Mouse (Mus musculus) intestine, embryonic 15.5 days (tissue): Measurements from ENCODE around the gene Zfp791. TPM values are rescaled to one million over a fixed set of nuclear protein-coding genes. Genes with fewer than 3 reads are reported as not detected.

Source experiments
- ATAC-seq: fragments of 200-750 bp; cut with Nextera tagmentation; 2 replicates; pipeline ENCODE4 v1.8.0; 2017; ENCODE audit warnings: moderate TSS enrichment, moderate library complexity
- H3K27ac ChIP-seq: fragments of 300-500 bp; sonication (generic); 2 replicates; pipeline ENCODE4 v1.5.1; 2015; ENCODE audit warnings: mild to moderate bottlenecking, inconsistent platforms
- H3K27me3 ChIP-seq: fragments of 300-500 bp; sonication (generic); replicated peaks from 2 replicates; pipeline ENCODE4 v1.6.1; 2015; ENCODE audit warnings: inconsistent platforms
- H3K36me3 ChIP-seq: fragments of 300-500 bp; sonication (generic); 2 replicates; pipeline ENCODE4 v1.6.1; 2015; ENCODE audit warnings: inconsistent platforms
- H3K4me1 ChIP-seq: fragments of 300-500 bp; sonication (generic); replicated peaks from 2 replicates; pipeline ENCODE4 v1.6.1; 2015; ENCODE audit warnings: inconsistent platforms
- H3K4me2 ChIP-seq: fragments of 300-500 bp; sonication (generic); replicated peaks from 2 replicates; pipeline ENCODE4 v1.6.1; 2015; ENCODE audit warnings: mild to moderate bottlenecking, inconsistent platforms
- H3K4me3 ChIP-seq: fragments of 300-500 bp; sonication (generic); replicated peaks from 2 replicates; pipeline ENCODE4 v1.5.1; 2015; ENCODE audit warnings: inconsistent platforms
- H3K9ac ChIP-seq: fragments of 300-500 bp; sonication (generic); 2 replicates; pipeline ENCODE4 v1.6.1; 2015; ENCODE audit warnings: inconsistent platforms
- H3K9me3 ChIP-seq: fragments of 300-500 bp; sonication (generic); 2 replicates; pipeline ENCODE4 v1.6.1; 2016; ENCODE audit warnings: inconsistent platforms
- WGBS: fragments of 180-500 bp; shearing (Covaris S2); methylation state at CpG from one replicate; pipeline ENCODE4 v1.1.7; 2015; 5-methylcytosine and 5-hydroxymethylcytosine counted together
- polyA plus RNA-seq: library from polyadenylated mRNA; unstranded; fragments of >200 nt; fragmentation: Nextera tagmentation; extraction: Ambion mirVana; gene quantifications from 2 replicates; pipeline ENCODE4 v1.2.1, GENCODE M21; 2015

Gene Zfp791
- polyA plus RNA-seq, 1 experiment from 2014 or later: 2.7 TPM

DNA sequence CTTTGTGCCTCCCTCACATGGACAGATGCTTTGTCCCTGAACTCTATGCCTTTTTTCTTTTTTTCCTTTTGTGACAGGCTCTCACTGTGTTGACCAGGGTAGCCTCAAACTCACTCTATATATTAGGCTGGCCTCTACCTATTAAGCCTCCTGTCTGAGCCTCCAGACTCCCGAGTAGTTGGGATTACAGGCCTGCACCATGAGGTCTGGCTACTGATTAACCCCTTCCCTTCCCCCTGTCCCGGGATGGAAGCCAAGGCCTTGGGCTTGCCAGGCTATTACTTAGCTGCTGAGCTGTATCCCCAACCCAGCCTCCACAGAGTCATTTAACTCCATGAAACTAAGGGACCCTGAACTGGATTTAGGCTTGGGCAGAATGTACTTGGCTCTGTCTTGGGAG lies 57.7 kb downstream of the Zfp791 start:
- WGBS: 18% methylated on average over 2 of the region's 2 CpGs
- H3K27ac ChIP-seq: no peak overlapping the region
- H3K36me3 ChIP-seq: no peaks in the 10 kb centered on the region
- no peak overlapping the region for H3K4me2 ChIP-seq
- no peaks in the 10 kb centered on the region for H3K27me3 ChIP-seq
- 0 out of 2 replicates have a peak, but pooled peaks cover 11% of the 10 kb centered on the region for H3K4me1 ChIP-seq
- no peak overlapping the region for H3K9ac ChIP-seq
- H3K4me3 ChIP-seq: no peak overlapping the region
- ATAC-seq: peak; percentile 48
- H3K9me3 ChIP-seq: no peaks in the 10 kb centered on the region

DNA sequence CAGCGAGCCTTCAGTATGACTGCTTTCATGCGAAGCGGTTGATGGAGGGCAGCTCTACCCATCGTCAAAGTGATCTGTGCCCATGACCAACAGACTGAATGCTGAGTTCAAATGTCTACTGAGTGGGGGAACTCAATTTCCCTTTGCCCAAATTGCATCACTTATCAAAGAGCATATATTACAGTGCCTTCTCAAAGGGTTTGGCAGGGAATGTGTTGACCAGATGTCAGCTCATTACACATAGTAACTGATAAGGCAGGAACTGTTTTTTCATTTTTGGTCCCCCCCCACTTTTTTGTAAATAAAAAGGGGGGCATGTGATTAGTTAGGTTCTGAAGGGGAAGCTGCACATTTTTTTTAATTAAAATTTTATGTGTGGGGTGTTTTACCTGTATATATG lies 60.3 kb downstream of the Zfp791 start:
- no peak for ATAC-seq
- Histone ChIP-seq H3K27ac (no peak overlapping the region), H3K4me3 (no peak overlapping the region), H3K4me2 (no peak overlapping the region), H3K4me1 (0 out of 2 replicates have a peak, but pooled peaks cover 11% of the 10 kb centered on the region), H3K27me3 (no peaks in the 10 kb centered on the region), H3K9me3 (no peaks in the 10 kb centered on the region), H3K36me3 (no peaks in the 10 kb centered on the region), H3K9ac (no peak overlapping the region)
- WGBS: 97% methylated on average over 4 of the region's 4 CpGs

DNA sequence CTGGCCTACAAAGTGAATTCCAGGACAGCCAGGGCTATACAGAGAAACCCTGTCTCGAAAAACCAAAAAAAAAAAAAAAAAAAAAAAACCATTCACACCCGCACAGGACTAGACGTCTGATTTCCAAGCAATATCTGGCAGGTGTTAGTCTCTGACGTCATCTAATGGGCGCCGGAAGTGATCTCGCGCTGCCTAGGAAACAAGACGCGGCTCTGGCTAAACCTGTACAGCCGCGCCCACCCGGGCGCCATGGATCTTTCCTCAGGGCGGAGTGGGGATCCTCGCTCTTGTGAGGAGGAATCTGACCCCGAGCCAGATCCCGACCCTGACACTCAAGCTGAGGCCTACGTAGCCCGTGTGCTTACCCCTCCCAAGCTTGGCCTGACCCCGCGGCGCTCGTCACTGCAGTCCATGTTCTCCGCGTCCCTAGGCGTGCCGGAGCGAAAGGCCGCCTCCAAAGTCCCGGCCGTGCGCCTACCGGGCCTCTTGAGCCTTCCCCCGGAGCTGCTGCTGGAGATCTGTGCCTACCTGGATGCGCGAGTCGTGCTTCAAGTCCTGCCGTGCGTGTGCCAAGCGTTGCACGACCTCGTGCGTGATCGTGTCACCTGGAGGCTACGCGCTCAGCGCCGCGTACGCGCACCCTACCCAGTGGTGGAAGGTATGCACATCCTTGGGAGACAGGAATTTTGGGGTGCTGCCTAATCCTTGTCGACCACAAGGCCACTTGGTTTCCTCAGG lies 62.8 kb downstream of the Zfp791 start, which contains the start of gene Fbxw9:
TSS of gene Fbxw9 (plus strand) at position 177 of the 738 bp plus-strand sequence.
- H3K4me2 ChIP-seq: peak within 1 kb of the TSS; percentile 94
- peak within 1 kb of the TSS; percentile 67 for H3K9ac ChIP-seq
- peak within 1 kb of the TSS; percentile 34; the same call in 1 of the 2 replicates for H3K27ac ChIP-seq
- 0 out of 2 replicates have a peak, but pooled peaks cover 11% of the 10 kb centered on the region for H3K4me1 ChIP-seq
- peak; percentile 95 for ATAC-seq
- no peaks in the 10 kb centered on the region for H3K27me3 ChIP-seq
- under 1% methylated on average over 53 of the region's 53 CpGs for WGBS
- peaks cover 13% of the 10 kb centered on the region for H3K36me3 ChIP-seq
- H3K4me3 ChIP-seq: peak within 1 kb of the TSS; percentile 83
- no peaks in the 10 kb centered on the region for H3K9me3 ChIP-seq

Other genes starting within 250 kb of the Zfp791 start
- gene Gcdh, start 229.2 kb downstream of the Zfp791 start, polyA plus RNA-seq: 42.8 and 49.2 TPM in 2 replicates
- gene Klf1, start 221.2 kb downstream of the Zfp791 start, polyA plus RNA-seq: 6.4 and 7.7 TPM in 2 replicates
- 8.7 and 10.2 TPM in 2 replicates for gene Dnase2a, start 214.5 kb downstream of the Zfp791 start, polyA plus RNA-seq
- 1.6 TPM in 2 replicates for gene Mast1, start 185.7 kb downstream of the Zfp791 start, polyA plus RNA-seq
- 0.31 and 0.51 TPM in 2 replicates for gene Rtbdn, start 176.1 kb downstream of the Zfp791 start, polyA plus RNA-seq
- gene Gm49661, start 153.7 kb downstream of the Zfp791 start, polyA plus RNA-seq: not detected in 2 replicates
- 581 and 615 TPM in 2 replicates for gene Prdx2, start 153.5 kb downstream of the Zfp791 start, polyA plus RNA-seq
- 116 and 117 TPM in 2 replicates for gene Rnaseh2a, start 153.3 kb downstream of the Zfp791 start, polyA plus RNA-seq
- gene Junb, start 144.4 kb downstream of the Zfp791 start, polyA plus RNA-seq: 28.4 and 30.7 TPM in 2 replicates
- 68.7 and 75.8 TPM in 2 replicates for gene Hook2, start 132.5 kb downstream of the Zfp791 start, polyA plus RNA-seq
- gene Best2, start 108.6 kb downstream of the Zfp791 start, polyA plus RNA-seq: 0.14 and 0.76 TPM in 2 replicates
- 125 and 130 TPM in 2 replicates for gene Asna1, start 97.8 kb downstream of the Zfp791 start, polyA plus RNA-seq
- 110 and 113 TPM in 2 replicates for gene Trir, start 96.3 kb downstream of the Zfp791 start, polyA plus RNA-seq
- 28.1 and 29.4 TPM in 2 replicates for gene Tnpo2, start 86.2 kb downstream of the Zfp791 start, polyA plus RNA-seq
- gene Fbxw9, start 63.0 kb downstream of the Zfp791 start, polyA plus RNA-seq: 25.2 and 27.4 TPM in 2 replicates
- not detected in 2 replicates for gene Gm5741, start 55.1 kb downstream of the Zfp791 start, polyA plus RNA-seq
- 56.6 and 57.5 TPM in 2 replicates for gene Dhps, start 51.3 kb downstream of the Zfp791 start, polyA plus RNA-seq
- gene Wdr83os, start 42.4 kb downstream of the Zfp791 start, polyA plus RNA-seq: 133 and 151 TPM in 2 replicates
- gene Wdr83, start 41.8 kb downstream of the Zfp791 start, polyA plus RNA-seq: 35.7 and 42.9 TPM in 2 replicates
- gene Man2b1, start 39.8 kb downstream of the Zfp791 start, polyA plus RNA-seq: 55.4 and 55.7 TPM in 2 replicates
- gene Cks1brt, start 28.8 kb upstream of the Zfp791 start, polyA plus RNA-seq: not detected in 2 replicates
- gene Olfr371, start 102.9 kb upstream of the Zfp791 start, polyA plus RNA-seq: not detected in 2 replicates
- 91.1 and 97.2 TPM in 2 replicates for gene Orc6, start 176.5 kb upstream of the Zfp791 start, polyA plus RNA-seq
- 167 and 190 TPM in 2 replicates for gene Vps35, start 176.7 kb upstream of the Zfp791 start, polyA plus RNA-seq